Mouse (Mus musculus): ENCODE data around the gene Megf8.
"Not testable (repeated sequence)": the region's sequence is repeated elsewhere in the genome, so short reads cannot be mapped to it uniquely, and the experiment has no call there.

Megf8 gene

DNA sequence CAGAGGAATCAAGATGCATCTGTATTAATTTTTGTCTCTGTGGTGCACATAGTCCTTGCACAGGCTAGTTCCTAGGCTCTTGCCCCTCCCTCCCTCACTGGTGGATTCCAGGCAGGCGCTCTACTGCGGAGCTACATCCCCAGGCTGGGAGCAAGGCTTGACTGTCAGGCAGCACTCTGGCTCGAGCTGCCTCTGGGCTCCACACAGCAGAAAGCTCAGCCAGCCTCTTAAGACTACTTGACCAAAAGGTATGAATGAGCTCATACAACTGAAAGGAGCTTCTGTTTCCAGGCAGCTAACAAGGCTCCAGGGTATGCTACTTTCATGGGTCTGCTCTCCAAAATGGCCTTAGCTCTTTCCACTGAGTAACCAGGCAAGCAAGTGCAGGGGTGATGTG is 64.3 kb downstream of the Megf8 start:
- no peak for DNase-seq (ENCODE audit: low spot score in 2 of 2)

DNA sequence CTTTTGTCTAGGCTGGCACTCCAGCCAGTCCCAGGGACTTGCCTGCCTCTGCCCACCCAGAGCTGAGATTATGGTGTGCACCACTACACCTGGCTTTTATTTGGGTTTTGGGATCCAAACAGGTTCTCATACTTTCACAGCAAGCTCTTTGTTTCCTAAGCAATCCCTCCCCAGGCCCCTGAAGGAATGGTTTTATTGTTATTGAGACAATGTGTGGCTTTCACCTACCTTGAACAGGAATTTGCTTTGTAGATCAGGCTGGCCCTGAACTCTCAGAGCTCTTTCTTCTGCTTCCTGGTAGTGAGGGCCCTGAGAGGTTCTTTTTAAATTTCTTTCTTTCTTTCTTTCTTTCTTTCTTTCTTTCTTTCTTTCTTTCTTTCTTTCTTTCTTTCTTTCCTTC is 65.6 kb downstream of the Megf8 start:
- no peak for DNase-seq (ENCODE audit: low spot score in 2 of 2)

DNA sequence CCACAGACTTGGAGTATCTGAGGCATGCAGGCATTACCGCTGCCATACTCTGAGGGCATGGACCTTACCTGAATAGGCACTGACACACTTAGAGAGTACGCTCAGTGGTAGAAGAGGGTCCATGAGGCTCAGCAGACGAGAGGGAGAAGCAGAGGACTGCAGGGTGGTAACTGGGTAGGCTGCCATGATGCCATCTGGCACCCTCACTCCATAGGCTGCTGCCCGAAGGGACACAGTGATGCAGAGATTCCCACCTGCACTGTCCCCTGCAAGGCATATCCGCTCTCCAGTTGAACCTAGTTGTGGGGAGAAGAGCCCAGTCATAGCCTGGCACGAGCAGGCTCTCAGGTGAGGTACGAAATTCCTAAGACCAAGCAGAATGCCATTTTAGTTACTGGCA is 66.4 kb downstream of the Megf8 start:
- no peak for DNase-seq (ENCODE audit: low spot score in 2 of 2)

DNA sequence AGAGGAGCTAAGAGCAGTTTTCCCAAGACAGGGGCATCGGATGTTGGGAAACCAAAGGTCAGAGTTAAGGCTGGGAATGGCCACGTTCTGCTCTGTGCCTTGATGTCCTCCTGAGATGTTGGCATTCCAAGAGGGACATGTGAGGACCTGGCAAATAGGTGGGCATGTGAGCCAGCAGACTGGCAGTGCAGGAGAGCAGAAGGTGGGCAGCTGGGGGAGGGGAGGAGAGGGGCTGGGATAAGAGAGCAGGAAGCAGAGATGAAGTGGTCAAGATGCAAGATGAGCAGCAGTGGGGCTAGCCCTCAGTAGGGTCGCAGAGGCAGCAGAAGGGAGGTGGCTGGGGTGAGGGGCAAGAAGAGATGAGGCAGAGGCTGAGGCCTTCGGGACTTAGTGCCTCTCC is 66.9 kb downstream of the Megf8 start:
- no peak for DNase-seq (ENCODE audit: low spot score in 2 of 2)

DNA sequence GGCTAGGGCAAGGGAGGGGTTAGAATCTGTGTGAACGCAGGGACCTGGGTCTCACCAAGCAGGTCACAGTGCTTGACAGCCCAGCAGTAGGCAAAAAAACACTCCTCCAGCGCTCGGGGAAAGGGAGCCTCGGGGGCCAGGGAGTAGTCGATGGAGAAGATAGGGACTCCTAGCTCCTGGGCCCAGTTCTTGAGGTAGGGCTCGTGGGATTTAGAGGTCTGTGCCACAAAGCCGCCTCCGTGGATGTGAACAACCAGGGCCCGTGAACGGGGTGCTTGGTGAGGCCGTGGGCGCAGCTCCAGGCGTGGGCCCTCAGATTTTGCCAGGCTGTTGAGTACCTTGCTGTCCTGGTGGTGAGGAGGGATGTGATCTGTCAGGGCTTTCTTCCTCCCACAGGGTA is 67.4 kb downstream of the Megf8 start:
- DNase-seq (ENCODE audit: low spot score in 2 of 2): no peak

DNA sequence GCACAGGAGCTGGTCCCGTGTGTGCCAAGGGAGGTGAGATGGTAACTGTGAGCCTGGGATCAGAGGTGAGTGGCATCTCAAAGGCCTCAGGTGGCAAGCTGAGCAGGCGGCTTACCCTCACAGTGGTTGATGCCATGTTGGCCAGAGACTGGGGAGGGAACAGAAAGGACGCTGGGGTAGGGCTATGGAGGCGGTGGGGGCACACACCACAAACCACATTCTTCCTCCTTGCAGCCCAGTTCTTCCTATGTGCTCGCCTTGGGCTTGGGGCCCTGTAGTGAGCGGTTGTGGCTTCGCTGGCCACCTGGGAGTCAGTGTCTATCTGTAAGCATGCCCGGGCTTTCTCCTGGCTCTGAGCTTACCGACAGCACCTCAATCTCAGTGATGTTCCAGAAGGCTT is 67.9 kb downstream of the Megf8 start:
- no peak for DNase-seq (ENCODE audit: low spot score in 2 of 2)

DNA sequence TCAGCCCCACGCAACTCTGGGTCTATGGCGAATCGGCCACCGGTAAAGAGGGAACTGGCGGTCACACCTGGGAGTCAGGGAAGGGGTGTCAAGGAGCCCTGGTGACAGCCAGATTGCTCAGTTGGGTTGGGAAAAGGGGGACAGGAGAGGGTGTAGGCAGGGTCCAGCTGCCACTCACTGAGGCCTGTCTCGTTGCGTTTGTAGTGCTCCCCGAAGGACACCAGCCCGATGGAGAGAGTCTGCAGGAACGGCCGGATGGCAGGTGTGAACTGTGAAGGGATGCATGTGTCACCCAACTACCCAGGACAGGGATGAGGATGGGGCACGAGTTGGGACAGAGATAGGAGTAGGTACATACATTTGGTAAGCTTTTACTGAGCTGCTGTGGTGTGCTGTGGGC is 68.3 kb downstream of the Megf8 start:
- no peak for DNase-seq (ENCODE audit: low spot score in 2 of 2)

DNA sequence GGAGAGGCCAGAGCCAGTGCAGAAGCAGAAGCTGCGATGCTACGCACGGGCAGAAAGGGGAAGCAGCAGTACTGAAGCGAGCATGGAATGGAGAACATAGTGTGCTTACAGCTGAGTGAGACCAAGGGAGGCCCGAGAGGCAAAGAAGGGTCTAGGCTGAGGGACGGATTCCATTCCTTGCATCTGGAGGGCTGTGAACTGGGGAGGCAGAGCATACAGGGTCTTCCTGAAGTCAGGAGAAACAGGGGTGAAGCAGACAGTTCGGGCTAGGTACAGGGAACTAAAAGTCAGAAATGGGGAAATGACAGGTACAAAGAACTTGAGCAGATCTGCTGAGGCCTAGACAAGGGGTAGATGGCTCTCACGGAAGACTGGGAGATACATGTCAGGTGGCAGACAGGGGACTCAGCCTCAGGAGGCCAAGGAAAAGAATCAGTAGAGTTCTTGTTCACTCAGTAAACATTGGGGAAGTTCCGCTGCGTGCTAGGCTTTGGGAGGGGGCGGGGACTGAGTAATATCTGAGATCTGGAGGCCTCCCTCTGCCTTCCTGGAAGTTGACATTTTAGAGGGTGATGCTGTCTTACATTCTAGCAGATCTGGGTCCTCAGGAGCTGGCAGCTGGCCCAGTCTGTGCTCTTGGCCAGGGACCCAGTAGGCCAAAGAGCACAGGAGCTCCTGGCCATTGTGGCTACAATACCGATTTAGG is 69.0 kb downstream of the Megf8 start:
- no peak for DNase-seq (ENCODE audit: low spot score in 2 of 2)

DNA sequence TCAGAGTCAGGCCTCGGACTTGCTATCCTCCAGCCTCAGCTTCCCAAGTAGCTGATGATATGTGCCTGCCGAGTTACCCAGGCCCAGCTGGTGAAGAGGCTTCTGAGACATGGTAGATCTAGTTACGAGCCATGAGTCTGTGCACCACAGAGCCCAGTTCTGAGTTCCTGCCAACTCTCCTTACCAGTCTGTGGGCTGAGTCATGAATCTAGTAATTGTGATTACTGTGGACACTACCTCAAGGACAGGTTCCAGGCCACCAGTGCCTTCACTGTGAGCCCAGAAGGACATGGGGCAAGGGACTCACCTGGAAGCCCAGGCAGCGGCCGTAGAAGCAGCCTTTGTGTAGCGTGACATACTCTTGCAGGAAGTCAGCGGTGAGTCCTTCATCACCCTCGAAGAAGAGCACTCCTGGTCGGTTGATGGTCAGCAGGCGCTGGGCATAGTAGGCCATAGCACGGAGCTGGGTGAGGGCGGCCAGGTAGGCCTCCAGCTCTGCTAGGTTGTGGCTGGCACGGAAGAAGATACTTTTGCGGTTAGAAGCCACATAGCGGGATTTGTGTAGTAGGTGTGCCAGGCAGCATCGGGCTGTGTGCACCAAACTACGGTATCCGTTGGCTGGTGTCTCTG is 71.0 kb downstream of the Megf8 start:
- no peak for DNase-seq (ENCODE audit: low spot score in 2 of 2)

DNA sequence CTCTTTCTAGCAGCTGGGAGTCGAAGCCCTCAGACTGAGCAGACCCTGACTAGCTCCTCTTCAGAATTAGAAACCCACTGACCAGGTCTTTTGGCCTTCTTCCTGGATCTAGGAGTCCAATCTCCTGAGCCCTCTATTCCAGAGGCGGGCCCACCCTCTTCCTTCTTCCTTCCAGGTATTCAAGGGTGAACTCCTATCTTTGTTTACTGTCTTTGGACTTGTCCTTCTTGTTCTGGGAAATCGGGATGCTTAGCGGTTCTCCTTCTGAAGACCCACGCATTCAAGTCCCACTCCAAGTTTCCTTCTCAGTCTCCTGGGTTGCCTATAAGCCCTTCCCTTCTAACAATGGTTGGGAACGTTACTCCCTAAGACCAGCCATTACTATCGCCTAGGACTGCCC is 72.0 kb downstream of the Megf8 start:
- DNase-seq (ENCODE audit: low spot score in 2 of 2): no peak

DNA sequence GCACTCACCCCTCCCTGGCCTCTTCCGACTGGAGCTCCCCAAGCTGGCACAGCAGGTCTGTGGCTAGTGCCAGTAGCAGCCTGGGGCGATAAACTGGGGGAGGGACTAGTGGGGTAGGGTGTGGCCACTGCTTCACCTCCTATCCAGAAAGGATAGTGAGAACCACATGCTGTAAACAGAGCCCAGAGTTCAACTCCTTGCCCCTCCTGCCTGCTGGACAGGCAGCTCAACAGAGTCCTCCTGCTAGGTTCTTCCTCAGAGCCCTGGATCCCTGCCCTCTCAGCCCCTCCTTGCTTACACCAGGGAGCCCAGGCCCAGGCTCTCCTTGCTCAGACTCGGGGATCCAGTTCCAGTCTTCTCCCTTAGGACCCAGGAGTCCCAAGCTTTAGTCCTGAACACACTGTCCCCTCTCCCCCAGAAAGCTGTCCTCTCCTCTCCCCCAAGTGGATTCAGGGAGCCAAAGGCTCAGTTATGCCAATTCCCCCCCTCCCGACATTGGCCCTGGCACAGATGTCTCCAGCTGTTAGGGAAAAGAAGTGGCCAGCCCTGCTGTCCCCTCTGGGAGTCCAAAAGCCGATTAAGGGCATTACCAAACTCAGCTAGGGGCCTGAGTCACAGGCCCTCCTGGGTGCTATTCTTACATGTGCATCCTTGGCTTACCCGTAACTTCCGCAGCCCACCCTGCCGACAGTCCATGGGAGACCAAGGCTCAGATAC is 73.2 kb downstream of the Megf8 start:
- no peak for DNase-seq (ENCODE audit: low spot score in 2 of 2)

DNA sequence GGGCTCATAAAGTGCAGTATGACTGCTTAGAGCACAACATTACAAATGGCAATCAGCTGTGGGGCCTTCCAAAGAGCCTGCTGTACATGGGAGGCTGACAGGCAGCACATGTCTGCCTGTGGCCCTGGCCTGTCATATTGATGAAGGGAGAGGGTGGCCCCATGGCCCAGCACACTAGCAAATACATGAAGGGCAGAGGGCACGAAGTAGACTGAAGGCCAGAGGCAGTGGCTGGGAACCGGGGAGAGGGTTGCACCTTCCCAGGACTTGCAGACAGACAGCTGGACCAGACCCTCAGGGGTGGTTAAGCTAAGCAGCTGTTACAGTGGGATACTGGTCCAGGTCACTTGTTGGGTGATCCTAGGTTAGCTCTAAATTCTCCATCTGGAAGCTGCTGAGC is 74.0 kb downstream of the Megf8 start:
- no peak for DNase-seq (ENCODE audit: low spot score in 2 of 2)

DNA sequence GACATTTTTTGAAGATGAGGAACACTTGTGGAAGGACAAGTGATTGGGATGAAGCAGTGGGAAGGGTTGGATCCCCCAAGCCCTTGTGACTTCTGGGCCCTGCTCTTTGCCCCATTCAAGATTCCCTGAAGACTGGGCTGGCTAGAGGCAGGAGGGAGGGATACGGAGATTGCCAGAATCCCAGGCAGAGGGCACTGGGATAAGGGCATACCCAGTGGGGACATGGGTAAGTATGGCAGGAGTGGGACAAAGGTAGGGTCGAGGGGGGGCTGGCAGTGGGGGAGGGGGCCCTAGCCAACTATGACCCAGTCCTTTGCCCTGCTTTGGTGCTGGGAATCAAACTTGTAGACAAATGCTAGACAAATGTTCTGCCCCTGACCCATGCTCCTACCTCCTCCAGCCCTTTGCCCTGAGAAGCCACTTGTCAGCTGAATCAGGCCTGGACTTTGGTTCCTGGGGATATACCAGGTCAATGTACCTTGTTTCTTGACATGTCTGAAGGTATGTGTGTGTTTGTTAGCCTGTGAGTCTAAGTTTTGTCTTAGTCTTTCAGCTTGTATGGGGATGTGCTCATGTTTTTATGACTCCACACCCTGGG is 75.0 kb downstream of the Megf8 start:
- DNase-seq (ENCODE audit: low spot score in 2 of 2): no peak

DNA sequence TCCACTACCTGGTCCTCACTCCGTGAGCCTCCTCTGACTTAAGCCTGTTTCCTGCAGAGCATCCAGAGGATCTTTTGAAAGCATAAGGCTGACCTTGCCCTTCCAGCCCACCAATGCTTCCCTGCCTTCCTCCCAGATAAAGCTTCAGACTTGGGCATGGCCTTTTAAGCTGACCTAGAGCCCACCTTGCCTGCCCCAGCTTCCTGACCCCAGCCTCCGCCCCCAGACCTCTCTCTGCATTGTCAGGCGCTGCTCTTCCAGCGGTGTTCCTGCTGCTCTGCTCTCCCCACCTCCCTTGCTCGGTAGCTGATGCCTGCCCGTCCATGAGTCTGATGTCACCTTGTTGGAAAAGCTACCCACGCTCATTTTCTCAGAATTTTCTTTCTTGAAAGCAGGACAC is 75.9 kb downstream of the Megf8 start:
- no peak for DNase-seq (ENCODE audit: low spot score in 2 of 2)

DNA sequence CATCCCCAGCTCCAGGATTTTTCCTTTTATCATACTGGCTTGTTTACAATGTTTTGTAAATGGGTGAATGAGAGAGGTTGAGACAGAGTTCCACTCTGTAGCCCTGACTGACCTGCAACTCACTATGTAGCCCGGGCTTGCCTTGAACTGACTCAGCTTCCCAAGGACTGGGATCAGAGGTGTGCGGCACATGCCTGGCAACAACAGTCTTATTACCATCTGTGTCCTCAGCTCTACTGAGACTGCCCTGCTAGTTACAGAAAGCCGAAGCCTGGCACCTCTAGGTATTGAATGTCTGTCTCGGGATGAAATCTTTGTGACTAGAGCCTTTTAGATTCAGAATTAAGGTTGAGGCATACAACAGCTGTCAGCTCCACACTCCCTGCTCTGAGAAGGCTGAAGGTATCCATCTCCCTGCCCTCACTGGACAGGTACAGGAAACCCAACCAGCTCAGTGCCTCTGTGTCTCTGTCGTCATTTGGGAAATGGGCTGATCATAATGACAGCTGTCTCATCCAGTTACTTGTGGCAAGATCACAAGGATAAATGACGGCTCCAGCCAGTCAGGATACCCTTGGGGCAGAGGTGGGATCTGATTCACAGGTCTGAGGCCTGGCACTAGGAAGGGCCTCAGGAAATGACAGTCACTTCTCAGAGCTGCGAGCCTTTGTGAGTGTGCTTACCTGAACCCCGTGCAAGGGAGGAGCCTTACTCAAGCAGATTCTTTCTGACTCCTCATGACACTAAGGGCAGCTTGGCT is 76.7 kb downstream of the Megf8 start:
- no peak for DNase-seq (ENCODE audit: low spot score in 2 of 2)

DNA sequence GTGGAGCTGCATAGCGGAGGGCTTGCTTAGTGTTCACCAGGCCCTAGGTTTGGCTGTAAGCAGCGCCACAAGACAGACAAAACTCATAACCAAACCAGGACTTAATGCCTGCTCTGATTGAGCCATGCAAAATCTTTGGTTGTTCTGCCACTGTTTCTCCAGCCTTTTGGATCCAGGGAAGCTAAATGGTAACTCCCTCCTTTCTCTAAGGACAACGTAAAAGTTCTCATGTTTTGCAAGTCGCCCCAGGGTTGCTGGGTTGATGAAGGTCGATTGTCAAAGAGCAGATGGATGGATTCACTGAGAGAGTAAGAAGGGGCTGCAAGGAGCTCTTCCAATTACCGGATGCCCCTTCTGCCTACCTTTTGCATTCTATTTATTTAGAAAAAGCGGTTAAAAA is 77.8 kb downstream of the Megf8 start:
- no peak for DNase-seq (ENCODE audit: low spot score in 2 of 2)

DNA sequence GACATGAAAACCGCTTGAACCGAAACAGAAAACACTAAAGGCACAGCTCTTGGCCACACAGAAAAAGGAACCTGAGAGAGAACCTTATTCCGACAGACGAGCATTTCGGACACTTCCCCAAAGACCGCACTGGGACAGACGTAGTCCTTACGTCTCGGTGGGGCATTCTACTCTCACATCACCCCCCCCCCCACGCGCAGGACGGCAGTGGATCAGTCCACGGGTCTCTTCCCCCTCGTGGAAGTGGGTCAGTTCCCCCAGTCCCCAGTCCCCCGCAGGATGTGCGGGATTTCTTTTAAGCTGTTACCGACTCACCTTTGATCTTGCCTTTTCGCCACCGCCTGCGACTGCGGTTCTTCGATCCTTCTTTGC is 78.2 kb downstream of the Megf8 start:
- DNase-seq (ENCODE audit: low spot score in 2 of 2): no peak

DNA sequence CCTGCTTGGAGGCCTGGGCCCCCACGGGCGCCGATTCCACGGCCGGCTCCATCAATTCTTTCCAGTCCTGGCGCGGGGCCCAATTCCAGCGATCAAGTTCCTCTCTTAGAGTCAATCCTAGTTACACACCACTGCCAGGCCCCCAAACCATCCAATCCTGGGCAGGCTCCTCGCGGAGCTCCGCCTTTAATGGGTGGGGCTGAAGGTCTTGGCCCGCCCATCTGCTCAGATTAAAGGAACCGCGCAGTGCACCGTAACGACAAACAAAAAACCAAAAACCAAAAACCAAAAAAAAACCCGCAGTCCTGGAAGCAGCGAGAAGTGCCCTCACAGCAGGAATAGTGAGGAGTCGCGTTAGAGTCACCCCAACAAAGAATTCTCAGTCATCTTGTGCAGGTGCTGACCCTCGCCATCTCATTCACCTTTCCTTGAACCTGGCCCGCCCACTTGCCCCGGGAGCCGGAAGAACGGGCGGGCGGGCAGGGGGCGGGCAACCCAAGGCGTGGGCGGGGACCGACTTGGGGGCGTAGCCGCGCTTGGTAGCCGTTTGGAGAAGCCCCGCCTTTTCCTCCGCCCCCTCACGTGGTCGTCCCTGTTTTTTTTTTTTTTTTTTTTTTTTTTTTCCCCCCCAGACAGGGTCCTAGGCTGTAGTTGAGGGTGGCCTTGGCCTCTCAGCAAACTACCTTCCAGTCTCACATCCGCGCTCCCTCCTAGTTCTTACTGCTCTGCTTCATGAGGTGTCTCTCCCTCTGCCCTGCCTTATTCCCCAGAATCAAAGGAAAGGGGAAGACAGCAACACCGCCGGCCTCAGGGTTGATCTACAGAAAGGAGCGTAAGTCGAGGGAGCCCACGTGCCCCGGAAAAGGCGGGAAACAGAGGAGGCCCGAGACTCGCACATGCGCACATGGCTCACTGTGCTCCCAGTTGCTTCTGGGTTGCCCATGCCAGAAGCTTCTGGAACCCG is 78.9 kb downstream of the Megf8 start:
- DNase-seq (ENCODE audit: low spot score in 2 of 2): peak; percentile 89 to 92

DNA sequence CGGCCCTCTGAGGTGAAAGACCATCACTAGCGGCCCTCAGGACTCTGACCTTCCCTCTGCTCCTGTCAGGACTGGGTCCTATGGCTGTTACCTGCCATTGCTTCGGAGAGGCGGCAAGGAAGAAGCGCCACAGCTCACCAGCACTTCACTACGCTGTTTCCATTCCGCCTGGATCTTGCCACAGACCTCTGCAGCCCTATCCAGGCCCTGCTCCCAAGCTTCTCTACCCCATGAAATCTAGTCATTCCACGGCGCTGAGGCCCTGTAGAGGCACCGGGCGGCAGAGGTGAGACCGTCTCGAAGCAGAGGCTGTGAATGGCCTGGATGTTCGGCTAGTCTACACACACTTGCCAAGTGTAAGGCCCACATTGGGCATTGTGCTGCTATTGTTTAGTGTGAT is 79.7 kb downstream of the Megf8 start:
- peak in 1 of 2 experiments; percentile 23 for DNase-seq (ENCODE audit: low spot score in 2 of 2)

DNA sequence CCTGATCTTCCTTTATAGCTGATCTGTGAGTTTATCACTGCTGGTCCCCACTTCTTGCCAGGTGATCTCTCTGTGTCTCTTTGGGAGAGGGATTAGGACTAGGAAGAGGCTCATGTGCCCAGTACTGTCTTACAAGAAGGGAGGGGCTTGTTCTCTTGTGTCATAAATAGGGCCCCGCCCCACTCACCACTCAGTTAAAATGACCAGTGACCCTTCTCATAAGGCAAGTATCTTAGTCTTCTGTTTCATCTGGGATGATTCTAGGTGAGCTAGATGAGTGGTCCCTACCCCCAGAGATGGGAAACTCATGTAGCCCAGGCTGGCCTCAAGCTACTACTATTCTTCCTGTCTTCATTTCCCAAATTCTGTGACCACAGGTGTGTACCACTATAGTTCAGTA is 81.6 kb downstream of the Megf8 start, which contains the start of gene Lipe:
TSS of gene Lipe (minus strand) at position 101 of the 400 bp plus-strand sequence.
- no peak for DNase-seq (ENCODE audit: low spot score in 2 of 2)

DNA sequence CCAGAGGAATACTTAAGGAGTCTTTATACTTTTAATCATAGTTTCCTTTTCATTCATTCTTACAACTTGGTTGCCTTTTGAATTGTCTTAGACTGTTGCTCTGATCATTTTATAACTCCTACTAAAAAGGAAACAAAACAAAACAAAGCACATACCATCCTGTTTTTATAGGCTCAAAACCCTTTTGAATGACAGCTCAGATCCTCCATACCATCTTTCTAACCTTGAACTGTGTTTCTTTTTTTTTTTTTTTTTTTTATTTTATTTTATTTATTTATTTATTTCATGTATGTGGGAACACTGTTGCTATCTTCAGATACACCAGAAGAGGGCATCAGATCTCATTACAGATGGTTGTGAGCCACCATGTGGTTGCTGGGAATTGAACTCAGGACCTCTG is 82.1 kb downstream of the Megf8 start:
- DNase-seq (ENCODE audit: low spot score in 2 of 2): not testable (repeated sequence)

All from thymus, postnatal 10 days (tissue).